Mouse (Mus musculus) forelimb bud, embryonic 11.5 days (tissue): Measurements from ENCODE around the gene Gm5346.
"Not testable (repeated sequence)": the region's sequence is repeated elsewhere in the genome, so short reads cannot be mapped to it uniquely, and the experiment has no call there.

Source experiments
- DNase-seq: peaks from one replicate; pipeline ENCODE4 v3.0.0-alpha.2; 2012; ENCODE audit warnings: low read depth, low spot score

Gm5346 gene

GRCm38 (mm10) chr8:43627176-43627575 is at the start of gene Gm5346:
TSS of gene Gm5346 (minus strand) at chr8:43627276.
- DNase-seq = no peak

GRCm38 (mm10) chr8:43616046-43616445 is 11.0 kb downstream of the Gm5346 start:
- no peak for DNase-seq

- not testable (repeated sequence) for DNase-seq
Observed at GRCm38 (mm10) chr8:43603657-43604056, 23.4 kb downstream of the Gm5346 start.

- DNase-seq = not testable (repeated sequence)
Observed at GRCm38 (mm10) chr8:43603166-43603565, 23.9 kb downstream of the Gm5346 start.

GRCm38 (mm10) chr8:43576607-43577006 is 50.5 kb downstream of the Gm5346 start, which contains the start of gene Adam26a:
TSS of gene Adam26a (minus strand) at chr8:43576707.
- not testable (repeated sequence) for DNase-seq
